Mouse (Mus musculus): ENCODE results near the gene Ccnjl. TPM values are rescaled to one million over a fixed set of nuclear protein-coding genes. Genes with fewer than 3 reads are reported as not detected.

Ccnjl gene
- polyA plus RNA-seq, 1 experiment from 2014 or later: 2.2 TPM

DNA sequence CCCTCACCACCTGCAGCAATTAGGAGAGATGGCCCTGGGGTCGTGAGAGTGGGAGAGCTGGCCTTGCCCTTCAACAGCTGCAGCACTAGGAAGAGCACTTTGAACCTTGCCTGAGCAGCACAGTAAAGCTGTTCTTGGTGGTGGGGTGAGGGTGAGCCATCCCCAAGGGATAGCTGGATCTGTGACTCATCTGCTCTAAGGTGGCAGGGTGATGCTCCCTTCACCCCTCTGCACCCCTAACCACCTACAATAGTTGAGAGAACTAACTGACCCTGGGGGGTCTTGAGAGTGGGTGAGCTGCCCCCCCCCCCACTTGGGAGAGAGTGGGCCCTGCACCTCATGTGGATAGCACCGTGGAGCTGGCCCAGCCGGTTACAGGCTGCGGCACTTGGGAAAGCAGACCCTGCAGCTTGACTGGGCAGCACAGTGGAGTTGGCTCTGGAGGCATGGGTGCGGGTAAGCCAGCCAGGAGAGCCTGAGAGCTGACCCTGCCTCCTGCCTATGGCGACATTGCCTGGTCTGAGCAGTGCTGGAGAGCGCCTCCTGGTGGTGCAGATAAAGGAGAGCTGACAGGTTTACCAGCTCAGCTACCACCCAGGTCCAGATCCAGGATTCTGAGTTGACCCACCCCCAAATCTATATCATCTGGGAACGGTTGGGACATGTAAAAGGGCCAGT is 12.1 kb upstream of the Ccnjl start:
- Histone ChIP-seq H3K36me3 (ENCODE audit: control insufficient read depth, insufficient read depth) (no peaks in the 10 kb centered on the region), H3K9ac (ENCODE audit: low read depth, low read length) (no peak overlapping the region), H3K4me2 (ENCODE audit: low read depth, low read length) (no peak overlapping the region), H3K4me1 (ENCODE audit: control insufficient read depth, low read depth, low read length) (no peaks in the 10 kb centered on the region), H3K27me3 (ENCODE audit: control insufficient read depth, insufficient read depth, low read depth, low read length) (no peaks in the 10 kb centered on the region), H3K4me3 (ENCODE audit: low read depth, low read length) (no peak overlapping the region), H3K27ac (ENCODE audit: low read length) (no peak overlapping the region), H3K9me3 (replicated peaks; ENCODE audit: control insufficient read depth, low read length) (no peaks in the 10 kb centered on the region)
- no peak for ATAC-seq (ENCODE audit: low read depth)
- 39% methylated on average over 8 of the region's 8 CpGs for WGBS (ENCODE audit: insufficient replicate concordance)

DNA sequence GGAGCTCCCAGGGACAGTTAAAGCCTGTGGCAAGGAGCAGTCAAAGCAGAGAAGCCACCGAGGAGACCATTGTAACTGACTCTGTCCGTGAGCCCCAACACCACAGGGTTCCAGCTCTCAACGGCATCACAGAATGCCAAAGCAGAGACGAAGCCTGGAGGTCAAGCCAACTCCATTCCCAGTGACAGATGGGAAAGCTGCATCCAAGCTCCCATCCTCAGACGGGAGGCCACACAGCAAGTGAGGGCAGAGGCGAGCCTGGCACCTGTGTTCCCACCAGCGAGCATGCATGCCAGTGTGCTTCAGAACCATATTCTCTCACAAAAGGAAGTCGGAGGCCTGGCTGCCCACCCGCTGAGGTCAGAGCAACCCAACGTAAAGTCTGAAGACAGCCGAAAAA is 10.9 kb upstream of the Ccnjl start:
- H3K4me3 ChIP-seq (ENCODE audit: low read depth, low read length): no peak overlapping the region
- H3K9ac ChIP-seq (ENCODE audit: low read depth, low read length): no peak overlapping the region
- H3K4me1 ChIP-seq (ENCODE audit: control insufficient read depth, low read depth, low read length): no peaks in the 10 kb centered on the region
- no peaks in the 10 kb centered on the region for H3K9me3 ChIP-seq (replicated peaks; ENCODE audit: control insufficient read depth, low read length)
- H3K4me2 ChIP-seq (ENCODE audit: low read depth, low read length): no peak overlapping the region
- no peaks in the 10 kb centered on the region for H3K36me3 ChIP-seq (ENCODE audit: control insufficient read depth, insufficient read depth)
- WGBS (ENCODE audit: insufficient replicate concordance): 64% methylated on average over 11 of the region's 11 CpGs
- no peak overlapping the region for H3K27ac ChIP-seq (ENCODE audit: low read length)
- no peaks in the 10 kb centered on the region for H3K27me3 ChIP-seq (ENCODE audit: control insufficient read depth, insufficient read depth, low read depth, low read length)
- no peak for ATAC-seq (ENCODE audit: low read depth)

DNA sequence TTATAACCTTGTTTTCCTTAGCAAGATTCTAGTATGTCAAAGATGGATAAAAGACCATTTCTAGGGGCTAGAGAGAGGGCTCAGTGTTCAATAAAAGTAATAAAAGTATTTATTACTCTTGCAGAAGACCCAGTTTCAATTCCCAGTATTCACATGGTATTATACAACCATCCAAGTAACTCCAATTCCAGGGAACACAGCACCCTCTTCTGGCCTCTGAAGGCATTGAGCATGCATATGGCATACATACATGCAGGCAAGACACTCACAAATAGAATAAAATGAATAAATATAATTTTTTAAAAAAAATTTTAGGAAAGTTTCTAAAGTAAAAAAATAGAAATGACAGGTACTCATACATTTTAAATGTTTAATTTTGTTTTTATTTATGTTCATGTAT is 10.5 kb upstream of the Ccnjl start:
- Histone ChIP-seq H3K27ac (ENCODE audit: low read length) (no peak overlapping the region), H3K4me2 (ENCODE audit: low read depth, low read length) (no peak overlapping the region), H3K9ac (ENCODE audit: low read depth, low read length) (no peak overlapping the region), H3K4me1 (ENCODE audit: control insufficient read depth, low read depth, low read length) (no peaks in the 10 kb centered on the region), H3K36me3 (ENCODE audit: control insufficient read depth, insufficient read depth) (no peaks in the 10 kb centered on the region), H3K9me3 (replicated peaks; ENCODE audit: control insufficient read depth, low read length) (no peaks in the 10 kb centered on the region), H3K27me3 (ENCODE audit: control insufficient read depth, insufficient read depth, low read depth, low read length) (no peaks in the 10 kb centered on the region), H3K4me3 (ENCODE audit: low read depth, low read length) (no peak overlapping the region)
- ATAC-seq (ENCODE audit: low read depth): no peak

DNA sequence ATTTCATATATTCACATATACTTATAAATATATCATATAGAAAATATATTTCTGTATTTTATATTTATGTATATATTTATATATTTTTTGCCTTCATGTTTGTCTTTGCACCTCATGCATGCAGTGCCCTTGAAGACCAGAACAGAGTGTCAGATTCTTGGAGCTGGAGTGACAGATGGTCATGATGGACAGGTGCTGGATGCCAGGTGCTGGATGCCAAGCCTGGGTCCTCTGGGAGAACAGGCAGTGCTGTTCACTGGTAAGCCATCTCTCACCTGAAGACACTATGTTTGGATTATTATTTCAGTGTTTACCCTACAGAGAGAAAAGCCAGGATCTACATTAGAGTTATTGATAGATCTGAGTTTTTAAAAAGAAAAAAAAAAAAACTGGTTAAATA is 9.8 kb upstream of the Ccnjl start:
- H3K4me3 ChIP-seq (ENCODE audit: low read depth, low read length): no peak overlapping the region
- no peaks in the 10 kb centered on the region for H3K4me1 ChIP-seq (ENCODE audit: control insufficient read depth, low read depth, low read length)
- no peak overlapping the region for H3K9ac ChIP-seq (ENCODE audit: low read depth, low read length)
- no peaks in the 10 kb centered on the region for H3K36me3 ChIP-seq (ENCODE audit: control insufficient read depth, insufficient read depth)
- H3K4me2 ChIP-seq (ENCODE audit: low read depth, low read length): no peak overlapping the region
- H3K27me3 ChIP-seq (ENCODE audit: control insufficient read depth, insufficient read depth, low read depth, low read length): no peaks in the 10 kb centered on the region
- no peak for ATAC-seq (ENCODE audit: low read depth)
- no peak overlapping the region for H3K27ac ChIP-seq (ENCODE audit: low read length)
- H3K9me3 ChIP-seq (replicated peaks; ENCODE audit: control insufficient read depth, low read length): no peaks in the 10 kb centered on the region

DNA sequence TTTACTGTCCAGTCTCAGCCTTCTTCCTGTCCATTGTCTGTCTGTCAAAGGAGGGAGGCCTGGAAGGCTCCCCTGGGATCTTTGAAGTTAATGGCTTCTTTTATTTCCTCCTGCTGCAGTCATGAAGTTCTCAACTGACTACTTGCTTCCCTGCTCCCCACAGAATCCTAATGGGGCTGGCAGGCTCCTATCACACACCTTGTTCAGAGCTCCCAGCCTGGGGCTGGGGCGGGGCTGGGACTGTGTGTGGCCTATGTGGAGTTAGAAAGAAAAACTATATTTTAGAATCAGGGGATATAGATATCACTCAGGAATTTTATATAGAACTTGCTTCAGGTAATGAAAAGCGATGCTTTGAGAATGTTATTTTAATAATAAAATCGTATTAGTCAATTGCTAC is 8.1 kb upstream of the Ccnjl start:
- ATAC-seq (ENCODE audit: low read depth): no peak
- no peaks in the 10 kb centered on the region for H3K36me3 ChIP-seq (ENCODE audit: control insufficient read depth, insufficient read depth)
- H3K4me2 ChIP-seq (ENCODE audit: low read depth, low read length): no peak overlapping the region
- H3K4me3 ChIP-seq (ENCODE audit: low read depth, low read length): no peak overlapping the region
- no peaks in the 10 kb centered on the region for H3K9me3 ChIP-seq (replicated peaks; ENCODE audit: control insufficient read depth, low read length)
- no peak overlapping the region for H3K27ac ChIP-seq (ENCODE audit: low read length)
- no peaks in the 10 kb centered on the region for H3K4me1 ChIP-seq (ENCODE audit: control insufficient read depth, low read depth, low read length)
- H3K27me3 ChIP-seq (ENCODE audit: control insufficient read depth, insufficient read depth, low read depth, low read length): no peaks in the 10 kb centered on the region
- WGBS (ENCODE audit: insufficient replicate concordance): 63% methylated on average over 3 of the region's 3 CpGs
- no peak overlapping the region for H3K9ac ChIP-seq (ENCODE audit: low read depth, low read length)

DNA sequence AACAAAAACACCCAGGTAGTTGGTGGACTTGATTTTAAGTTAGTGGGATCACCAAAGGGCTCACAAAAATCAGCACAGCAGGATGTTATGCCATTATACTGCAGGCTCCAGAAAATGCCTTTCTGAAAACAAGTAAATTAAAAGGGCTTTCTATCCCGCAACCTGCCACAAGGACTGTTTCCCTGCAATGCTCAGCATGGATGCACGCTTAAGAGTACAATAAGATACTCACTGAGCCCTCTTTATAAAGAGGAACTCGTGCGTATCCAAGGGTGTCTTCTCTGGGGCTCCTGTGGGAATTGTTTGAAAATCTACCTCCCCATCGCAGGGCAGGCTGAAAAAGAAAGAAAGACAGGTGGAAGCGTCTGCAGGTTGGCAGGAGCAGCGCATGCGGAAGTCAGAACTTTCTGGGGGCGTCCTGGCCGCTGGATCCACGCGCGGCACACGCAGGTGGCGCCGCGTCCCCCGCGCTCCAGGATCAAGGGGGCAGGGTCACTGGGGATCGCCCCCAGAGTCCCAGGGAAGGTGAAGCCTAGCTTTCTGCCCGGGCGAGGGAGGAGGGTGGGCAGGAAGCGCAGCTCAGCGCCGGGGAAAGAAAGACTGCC is 404 bp upstream of the Ccnjl start:
- WGBS (ENCODE audit: insufficient replicate concordance): 2% methylated on average over 25 of the region's 25 CpGs
- Histone ChIP-seq H3K4me3 (ENCODE audit: low read depth, low read length) (peak overlapping the region; percentile 63), H3K4me2 (ENCODE audit: low read depth, low read length) (peak overlapping the region; percentile 66), H3K4me1 (ENCODE audit: control insufficient read depth, low read depth, low read length) (no peaks in the 10 kb centered on the region), H3K27me3 (ENCODE audit: control insufficient read depth, insufficient read depth, low read depth, low read length) (peaks cover 13% of the 10 kb centered on the region), H3K36me3 (ENCODE audit: control insufficient read depth, insufficient read depth) (no peaks in the 10 kb centered on the region), H3K27ac (ENCODE audit: low read length) (no peak overlapping the region), H3K9me3 (replicated peaks; ENCODE audit: control insufficient read depth, low read length) (no peaks in the 10 kb centered on the region), H3K9ac (ENCODE audit: low read depth, low read length) (peak overlapping the region; percentile 51)
- no peak for ATAC-seq (ENCODE audit: low read depth)

DNA sequence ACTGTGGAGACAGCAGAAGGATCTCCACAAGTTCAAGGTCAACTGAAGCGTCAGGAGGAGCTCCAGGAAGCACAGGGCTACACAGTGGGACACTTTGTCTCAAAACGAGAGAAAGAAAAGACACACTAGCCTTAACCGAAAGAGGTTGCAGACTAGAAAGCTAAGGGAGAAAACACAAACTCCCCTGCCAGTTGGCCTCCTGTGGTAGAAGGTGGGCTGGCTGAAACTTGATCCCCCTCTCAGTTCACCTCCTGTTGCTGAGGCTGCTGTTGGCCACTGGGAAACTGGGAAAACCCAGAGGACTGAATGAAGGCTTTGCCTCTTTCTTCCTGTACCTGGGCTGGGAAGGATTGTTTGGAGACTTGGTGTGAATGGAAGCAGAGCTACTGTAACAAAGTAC is 1.5 kb downstream of the Ccnjl start:
- Histone ChIP-seq H3K9me3 (replicated peaks; ENCODE audit: control insufficient read depth, low read length) (no peaks in the 10 kb centered on the region), H3K4me3 (ENCODE audit: low read depth, low read length) (no peak overlapping the region), H3K36me3 (ENCODE audit: control insufficient read depth, insufficient read depth) (no peaks in the 10 kb centered on the region), H3K27ac (ENCODE audit: low read length) (no peak overlapping the region), H3K27me3 (ENCODE audit: control insufficient read depth, insufficient read depth, low read depth, low read length) (peaks cover 13% of the 10 kb centered on the region), H3K9ac (ENCODE audit: low read depth, low read length) (no peak overlapping the region), H3K4me2 (ENCODE audit: low read depth, low read length) (no peak overlapping the region), H3K4me1 (ENCODE audit: control insufficient read depth, low read depth, low read length) (no peaks in the 10 kb centered on the region)
- no peak for ATAC-seq (ENCODE audit: low read depth)
- WGBS (ENCODE audit: insufficient replicate concordance): 53% methylated on average over 3 of the region's 3 CpGs

DNA sequence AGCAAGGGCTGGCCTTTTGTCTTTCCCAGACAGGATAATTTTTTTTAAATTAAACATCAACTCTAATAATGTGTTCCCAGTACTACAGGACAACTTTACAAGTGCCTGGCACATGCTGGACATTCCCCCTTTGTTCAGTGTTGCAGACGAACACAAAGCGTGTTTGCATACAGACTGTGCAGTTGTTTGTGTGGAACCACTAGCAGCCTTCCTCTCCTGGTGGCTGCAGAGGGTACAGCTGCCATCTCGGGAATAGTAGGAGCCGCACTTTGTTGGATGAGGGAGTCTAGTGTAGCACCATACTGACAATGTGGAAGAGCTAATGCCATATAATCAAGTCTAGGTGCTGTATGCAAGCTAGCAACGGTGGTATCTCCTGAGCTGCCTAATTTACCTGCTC is 3.0 kb downstream of the Ccnjl start:
- no peak overlapping the region for H3K9ac ChIP-seq (ENCODE audit: low read depth, low read length)
- H3K27ac ChIP-seq (ENCODE audit: low read length): no peak overlapping the region
- no peak overlapping the region for H3K4me3 ChIP-seq (ENCODE audit: low read depth, low read length)
- H3K4me2 ChIP-seq (ENCODE audit: low read depth, low read length): no peak overlapping the region
- 70% methylated on average over 5 of the region's 5 CpGs for WGBS (ENCODE audit: insufficient replicate concordance)
- H3K27me3 ChIP-seq (ENCODE audit: control insufficient read depth, insufficient read depth, low read depth, low read length): peaks cover 13% of the 10 kb centered on the region
- ATAC-seq (ENCODE audit: low read depth): no peak
- no peaks in the 10 kb centered on the region for H3K4me1 ChIP-seq (ENCODE audit: control insufficient read depth, low read depth, low read length)
- H3K36me3 ChIP-seq (ENCODE audit: control insufficient read depth, insufficient read depth): no peaks in the 10 kb centered on the region
- H3K9me3 ChIP-seq (replicated peaks; ENCODE audit: control insufficient read depth, low read length): no peaks in the 10 kb centered on the region

DNA sequence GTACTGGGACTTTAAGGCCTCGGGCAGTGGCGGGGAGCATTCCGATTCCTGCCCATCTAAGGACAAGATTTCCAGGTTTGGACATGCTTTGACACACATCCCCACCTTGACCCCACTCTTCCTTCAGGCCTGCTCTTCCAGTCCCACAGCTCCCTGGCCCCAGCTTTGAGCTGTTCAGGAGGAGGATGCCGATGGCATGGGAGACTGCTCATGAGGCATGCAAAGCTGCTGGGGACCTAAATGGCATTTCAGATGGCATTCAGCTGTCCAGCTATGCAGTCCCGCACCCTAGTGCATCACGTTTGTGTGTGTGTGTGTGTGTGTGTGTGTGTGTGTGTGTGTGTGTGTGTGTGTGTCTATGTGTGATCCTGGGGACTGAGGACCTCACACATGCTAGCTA is 8.5 kb downstream of the Ccnjl start:
- Histone ChIP-seq H3K9ac (ENCODE audit: low read depth, low read length) (no peak overlapping the region), H3K4me1 (ENCODE audit: control insufficient read depth, low read depth, low read length) (no peaks in the 10 kb centered on the region), H3K27ac (ENCODE audit: low read length) (no peak overlapping the region), H3K27me3 (ENCODE audit: control insufficient read depth, insufficient read depth, low read depth, low read length) (no peaks in the 10 kb centered on the region), H3K4me2 (ENCODE audit: low read depth, low read length) (no peak overlapping the region), H3K36me3 (ENCODE audit: control insufficient read depth, insufficient read depth) (no peaks in the 10 kb centered on the region), H3K4me3 (ENCODE audit: low read depth, low read length) (no peak overlapping the region), H3K9me3 (replicated peaks; ENCODE audit: control insufficient read depth, low read length) (no peaks in the 10 kb centered on the region)
- WGBS (ENCODE audit: insufficient replicate concordance): 58% methylated on average over 6 of the region's 6 CpGs
- no peak for ATAC-seq (ENCODE audit: low read depth)
